Mouse (Mus musculus) ovary, postnatal 14 days (tissue): Measurements from ENCODE around the gene Sparcl1.

ENCODE experiments used
- DNase-seq: peaks from one replicate; pipeline ENCODE4 v3.0.0; 2022; ENCODE audit warnings: low spot score

Sparcl1 gene

DNA sequence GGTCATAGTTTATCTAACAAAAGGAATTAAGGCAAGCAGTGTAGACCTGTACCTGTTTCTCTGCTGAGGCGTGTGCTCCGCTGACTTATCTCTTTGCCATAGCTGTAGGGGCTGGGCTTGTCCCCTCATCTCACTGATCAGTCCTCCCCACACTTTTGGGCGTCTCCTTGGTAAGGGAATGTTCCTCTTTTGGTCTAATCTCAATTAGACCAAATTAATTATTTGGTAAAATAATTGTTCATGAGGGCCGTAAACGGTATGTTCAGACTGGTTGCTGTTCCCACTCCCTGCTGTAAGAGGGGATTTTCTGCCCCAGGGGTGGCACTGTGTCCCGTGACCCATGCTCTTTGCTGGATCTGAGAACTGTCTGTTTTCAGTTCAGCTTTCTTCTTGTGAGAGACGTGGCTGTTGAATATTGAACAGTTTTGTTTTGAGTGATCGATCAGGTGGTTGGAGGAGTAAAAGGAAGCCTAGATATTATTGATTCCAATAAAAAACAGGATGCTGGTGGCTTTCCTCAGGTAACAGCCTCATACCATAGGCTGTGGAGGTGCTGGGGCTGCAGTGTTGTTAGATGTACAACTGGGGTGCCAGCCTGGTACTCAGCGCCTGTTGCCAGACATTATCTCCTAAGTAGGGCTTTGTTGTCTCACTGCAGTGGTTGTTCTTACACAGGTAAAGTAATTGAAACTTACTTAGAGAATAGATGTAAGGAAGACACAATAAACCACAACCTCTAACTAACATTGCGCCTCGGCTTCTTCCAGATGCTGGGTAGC, 50.6 kb downstream of the Sparcl1 start:
- no peak for DNase-seq

DNA sequence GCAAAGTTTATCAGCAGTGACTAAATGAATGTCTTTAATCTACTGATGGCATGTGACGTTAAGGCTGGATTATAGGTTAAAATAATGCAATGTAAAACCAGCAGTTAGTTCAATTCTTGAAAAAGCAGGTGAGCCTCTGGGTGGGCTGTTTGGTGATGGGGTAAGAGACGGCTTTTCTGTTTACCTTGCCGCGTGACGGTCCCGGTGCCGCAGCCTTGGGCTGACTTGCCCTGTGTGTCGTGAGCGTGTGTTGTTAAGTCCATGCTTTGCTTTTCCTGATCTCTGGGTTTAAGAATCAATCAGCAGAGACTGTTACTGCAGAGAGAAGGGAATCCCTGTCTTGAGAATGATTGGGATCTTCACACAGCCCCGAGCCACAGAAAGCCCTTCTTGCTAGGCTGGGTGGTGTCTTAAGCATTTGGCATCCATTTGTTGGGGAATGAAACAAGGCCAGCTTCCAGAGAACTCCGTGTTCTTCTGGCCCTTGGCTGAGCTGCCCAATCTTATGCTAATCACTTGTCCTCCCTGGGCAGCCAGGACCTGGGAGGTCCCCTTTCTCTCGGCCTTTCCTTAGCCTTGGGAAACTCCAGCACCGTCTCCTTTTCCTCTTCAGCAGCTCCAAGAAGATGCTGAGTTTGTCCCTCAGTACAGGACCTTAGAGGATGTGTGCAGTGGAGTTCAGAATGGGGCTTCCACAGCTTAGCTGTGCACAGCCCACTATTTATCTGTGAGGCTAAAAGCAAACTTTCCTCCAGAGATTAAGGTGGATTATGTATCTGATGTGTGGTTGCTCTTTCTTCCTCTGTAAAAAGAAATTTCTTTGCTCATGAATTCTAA, 51.4 kb downstream of the Sparcl1 start:
- no peak for DNase-seq

DNA sequence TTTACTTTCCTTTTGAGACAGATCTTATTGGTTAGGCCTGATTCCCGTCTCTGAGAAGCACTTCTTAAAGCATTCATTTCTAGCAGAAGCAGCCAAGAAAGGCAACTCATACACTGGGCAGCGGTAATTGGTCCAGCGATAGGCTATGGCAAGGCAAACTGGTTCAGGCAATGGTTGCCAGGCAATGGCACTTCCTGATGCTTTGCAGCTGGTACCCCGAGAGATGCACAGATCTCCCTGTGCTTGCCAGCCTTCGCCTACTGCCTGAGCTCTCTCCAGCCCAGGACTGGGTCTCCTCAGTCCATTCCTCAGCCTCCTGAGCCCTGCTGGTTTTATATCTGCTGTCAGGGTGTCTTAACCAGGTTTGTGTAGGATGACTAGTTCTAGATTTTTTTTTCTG, 53.1 kb downstream of the Sparcl1 start:
- DNase-seq: no peak

DNA sequence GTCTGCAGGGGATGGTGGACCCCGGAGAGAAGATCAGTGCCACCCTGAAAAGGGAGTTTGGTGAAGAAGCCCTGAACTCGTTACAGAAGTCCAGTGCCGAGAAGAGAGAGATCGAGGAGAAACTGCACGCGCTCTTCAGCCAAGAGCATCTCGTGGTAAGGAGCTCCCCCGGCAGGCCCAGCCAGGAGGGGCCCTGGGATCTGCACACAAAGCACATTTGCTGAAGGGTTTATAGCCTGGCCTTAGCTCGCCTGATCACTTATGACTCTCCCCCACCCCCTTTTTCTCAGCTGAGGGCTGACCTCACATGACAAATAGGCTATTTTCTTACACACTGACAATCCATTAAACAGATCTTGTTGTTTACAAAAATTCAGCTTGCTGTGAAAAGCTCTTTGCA, 53.9 kb downstream of the Sparcl1 start:
- no peak for DNase-seq

DNA sequence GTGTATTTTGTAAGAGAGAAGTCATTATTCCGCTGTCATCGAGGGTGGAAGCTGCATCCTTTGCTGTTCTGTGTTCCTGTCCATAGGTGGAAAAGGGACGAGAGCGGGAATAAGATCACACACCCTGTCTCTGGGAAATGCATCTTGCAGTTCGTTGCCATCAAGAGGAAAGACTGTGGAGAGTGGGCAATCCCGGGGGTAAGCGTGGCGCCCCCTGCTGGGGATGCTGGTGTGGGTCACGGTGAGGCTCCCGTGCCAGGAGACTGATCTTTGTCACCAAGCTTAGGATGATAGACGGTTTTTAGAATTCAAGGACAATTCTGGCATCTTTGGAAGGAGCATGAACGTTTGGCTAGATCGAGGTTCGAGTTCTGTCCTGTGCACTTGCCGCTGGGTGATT, 55.5 kb downstream of the Sparcl1 start:
- no peak for DNase-seq

DNA sequence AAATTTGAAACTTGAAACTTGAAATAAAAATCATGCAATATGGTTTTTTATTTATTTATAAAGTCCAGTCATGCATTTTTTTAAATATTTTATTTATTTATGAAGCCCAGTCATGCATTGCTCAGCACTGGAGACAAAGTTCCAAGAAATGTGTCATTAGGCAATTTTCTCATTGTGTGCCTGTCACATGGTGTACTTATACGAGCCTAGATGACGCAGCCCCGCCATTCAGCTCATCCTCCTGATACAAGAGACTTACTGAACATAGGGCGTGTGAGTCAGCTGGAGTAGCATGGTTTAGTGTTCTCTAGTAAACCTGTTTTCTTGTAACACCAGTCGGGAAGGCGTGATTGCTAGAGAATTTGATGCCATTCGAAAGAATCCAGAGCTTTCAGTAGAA, 57.2 kb downstream of the Sparcl1 start:
- DNase-seq: no peak

DNA sequence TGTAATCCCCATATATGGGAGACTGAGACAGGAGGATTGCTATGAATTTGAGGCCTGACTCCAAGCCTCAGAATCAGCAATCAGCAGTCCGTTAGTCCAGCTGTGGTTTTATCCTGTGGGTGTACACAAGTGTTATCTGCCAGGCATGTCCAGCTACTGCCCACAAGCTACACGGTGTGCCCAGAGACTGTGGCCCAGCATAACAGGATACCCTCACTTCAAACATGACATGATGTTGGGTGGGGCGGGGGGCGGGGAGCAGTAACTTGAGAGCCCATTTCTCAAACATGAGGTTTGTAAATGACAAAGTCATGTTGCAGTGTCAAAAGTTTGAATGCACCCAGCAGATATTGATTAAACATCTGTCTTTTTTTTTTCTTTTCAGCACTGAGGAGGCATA, 57.7 kb downstream of the Sparcl1 start:
- DNase-seq: no peak

DNA sequence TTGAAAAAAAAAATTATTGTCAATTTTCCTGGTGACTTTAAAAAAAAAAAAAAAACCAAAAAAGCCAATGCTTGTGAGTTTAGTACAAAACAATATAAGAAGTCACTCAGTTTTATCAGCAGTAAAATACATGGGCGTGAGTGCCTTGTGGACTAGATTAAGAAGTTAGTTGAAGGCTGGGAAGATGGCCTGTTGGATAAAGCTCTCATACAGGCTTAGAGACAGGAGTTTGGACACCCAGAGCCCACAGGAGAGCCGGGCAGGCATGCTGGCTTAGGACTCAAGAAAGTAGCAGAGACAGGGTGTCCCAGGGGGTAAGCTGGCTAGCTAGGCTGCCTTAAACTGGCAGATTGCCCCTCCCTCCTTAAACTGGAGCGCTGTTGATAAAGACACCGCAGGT, 58.6 kb downstream of the Sparcl1 start:
- DNase-seq: no peak

DNA sequence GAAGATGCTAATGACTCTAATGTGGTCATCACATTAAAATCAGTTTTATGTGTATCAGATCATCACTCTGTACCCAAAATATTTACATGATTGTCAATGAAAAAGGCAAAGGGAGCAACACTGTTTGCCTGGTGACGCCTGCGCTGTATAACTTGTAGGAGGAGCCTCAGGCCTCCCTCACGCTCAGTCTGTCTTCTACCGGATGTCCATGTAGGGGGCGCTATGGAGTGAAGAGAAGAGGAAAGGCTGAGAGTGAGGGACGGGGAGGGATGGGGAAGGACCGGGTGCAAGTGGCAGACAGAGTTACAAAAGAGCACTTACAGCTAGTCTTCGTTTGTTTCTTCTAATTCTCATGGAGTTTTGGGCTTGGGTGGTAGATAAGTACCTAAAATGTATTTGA, 60.6 kb downstream of the Sparcl1 start:
- no peak for DNase-seq

DNA sequence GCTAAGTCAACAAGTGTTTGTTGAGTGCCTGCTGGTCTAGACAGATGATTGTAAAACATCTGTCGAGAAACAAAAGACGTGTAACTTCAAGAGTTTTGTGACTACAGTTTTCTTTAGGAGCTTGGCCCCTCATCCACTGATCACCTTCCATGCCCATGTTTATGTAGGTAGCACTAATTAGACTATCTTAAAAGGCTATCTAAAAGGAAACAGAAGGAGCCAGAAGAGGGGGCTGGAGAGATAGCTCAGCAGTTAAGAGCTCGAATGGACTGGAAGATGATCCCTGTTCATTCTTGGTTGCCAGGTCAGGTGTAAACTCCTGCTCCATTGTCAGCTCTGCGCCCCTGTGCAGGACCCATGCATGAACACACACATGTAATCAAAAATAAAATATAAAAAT, 65.4 kb downstream of the Sparcl1 start:
- DNase-seq: no peak

DNA sequence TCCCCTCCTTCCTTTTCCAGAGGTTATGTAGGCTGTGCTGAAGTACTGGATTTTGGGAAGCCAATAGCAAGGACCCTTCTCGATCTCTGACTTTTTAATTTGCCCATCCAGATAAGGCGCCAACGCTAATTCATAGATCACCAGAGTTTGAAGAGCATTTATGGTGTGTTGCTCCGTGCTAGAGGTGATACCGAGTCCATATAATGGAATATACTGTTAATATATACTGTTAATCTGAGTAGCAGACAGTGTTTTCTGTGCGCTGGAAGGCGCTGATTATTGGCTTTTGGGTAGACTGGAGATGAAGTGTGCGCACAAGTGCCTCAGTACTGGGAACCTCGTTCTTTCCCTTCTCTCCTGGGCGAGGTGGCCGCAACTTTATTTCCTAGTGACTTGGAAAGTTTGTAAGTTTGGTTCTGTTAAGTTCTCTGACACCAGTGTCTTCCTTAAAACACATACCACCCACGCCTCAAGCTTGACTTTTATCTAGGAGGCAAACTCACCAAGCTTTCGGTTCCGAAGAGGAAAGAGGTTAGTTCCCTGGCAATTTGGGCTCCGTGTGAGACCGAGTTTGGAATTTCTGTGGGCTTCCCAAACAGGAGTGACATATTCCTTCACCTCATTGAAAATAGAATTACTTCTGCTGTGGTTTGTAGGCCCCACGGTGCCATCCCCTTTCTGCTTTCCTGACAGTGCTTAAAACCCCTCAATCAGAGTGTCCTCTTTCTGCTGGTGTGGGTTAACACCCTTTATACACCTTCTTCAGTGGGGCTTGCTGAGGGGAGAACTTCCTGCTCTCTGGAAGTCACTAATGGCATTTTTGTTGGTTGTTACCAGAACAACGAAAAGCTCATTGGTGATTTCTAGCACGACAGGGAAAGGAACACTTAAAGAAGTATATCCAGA, 66.1 kb downstream of the Sparcl1 start:
- DNase-seq: no peak

DNA sequence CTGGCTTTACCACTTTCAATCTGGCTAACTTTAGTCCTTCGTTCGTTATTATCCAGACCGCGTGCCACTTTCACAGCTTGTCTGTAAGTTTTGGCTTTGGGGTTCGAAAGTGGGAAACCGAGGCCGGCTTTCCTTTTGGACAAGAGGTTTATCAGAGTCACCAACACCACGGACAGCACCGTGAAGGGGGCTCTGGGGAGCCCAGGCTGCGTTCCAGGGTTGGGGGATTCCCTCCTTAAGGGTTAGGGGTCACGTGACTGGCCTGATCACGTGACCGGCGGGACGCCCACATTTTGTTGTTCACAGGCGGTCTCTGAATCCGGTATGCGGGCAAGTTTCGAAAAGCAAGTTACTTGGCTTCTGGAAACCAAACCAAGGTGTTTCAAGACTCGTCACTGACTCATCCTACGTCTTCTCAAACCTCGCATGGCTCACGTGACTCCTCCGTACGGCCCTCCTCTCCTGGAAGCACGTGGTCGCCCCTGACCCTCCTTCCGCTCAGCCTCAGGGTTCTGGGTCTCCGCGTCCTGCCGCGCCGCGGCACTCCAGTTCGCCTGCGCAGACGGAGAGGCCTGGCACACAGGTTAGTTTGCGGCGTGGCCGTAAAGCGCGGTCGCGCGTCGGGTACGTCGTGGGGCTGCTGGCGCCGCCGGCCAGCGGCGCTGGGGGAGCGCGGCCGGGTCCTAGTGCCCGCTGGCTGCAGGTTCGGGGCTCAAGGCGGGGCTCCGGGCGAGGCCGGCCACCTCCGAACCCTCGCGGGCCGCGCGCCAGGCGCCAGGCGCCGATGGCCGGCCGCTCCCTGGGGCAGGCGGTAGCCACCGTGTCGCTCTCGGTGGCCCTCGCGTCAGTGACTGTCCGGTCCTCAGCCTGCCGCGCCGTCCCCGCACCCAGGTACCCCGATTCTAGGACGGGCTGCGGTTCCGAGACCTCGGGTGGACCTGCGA, 67.0 kb downstream of the Sparcl1 start, which contains the start of gene Nudt9:
Gene Nudt9, plus strand, starts transcription at position 51 of the 944 bp plus-strand sequence.
- DNase-seq: peak; percentile 92

DNA sequence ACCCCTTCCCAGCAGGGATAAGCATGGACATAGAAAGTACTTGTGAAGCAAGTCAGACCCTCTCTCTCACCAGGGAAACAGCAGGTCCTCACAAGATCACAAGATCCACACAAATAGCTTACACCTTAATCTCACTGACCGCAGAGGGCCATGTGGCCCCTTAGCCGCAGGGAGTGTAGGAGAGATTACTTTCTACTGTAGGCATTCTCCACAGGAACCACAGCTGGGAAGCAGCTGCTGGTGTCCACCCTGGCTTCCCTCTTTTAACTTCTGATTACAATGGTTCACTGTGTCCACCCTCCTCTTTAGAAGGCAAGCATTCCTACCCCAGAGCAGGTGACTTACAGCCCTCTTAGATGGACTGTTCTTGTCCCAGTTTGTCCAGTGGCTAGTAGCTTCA, 69.8 kb downstream of the Sparcl1 start:
- DNase-seq: no peak

DNA sequence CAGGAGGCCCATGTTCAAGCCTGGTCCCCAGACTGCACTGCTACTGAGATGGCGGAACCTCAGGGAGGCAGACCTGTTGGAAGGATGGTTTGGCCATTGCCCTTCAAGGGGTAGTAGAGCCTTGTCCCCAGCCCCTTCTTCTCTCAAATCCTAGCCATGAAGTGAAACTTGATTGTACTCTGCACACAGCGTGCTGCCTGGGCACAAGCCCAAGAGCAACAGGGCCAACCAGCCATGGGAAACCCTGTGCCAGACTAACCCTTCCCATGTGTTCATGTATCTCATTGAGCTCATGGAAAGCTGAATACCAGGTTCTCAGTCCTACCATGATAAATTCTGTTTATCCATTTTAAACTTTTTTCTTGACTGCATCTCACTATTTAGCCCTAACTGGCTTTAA, 70.6 kb downstream of the Sparcl1 start:
- DNase-seq: no peak

DNA sequence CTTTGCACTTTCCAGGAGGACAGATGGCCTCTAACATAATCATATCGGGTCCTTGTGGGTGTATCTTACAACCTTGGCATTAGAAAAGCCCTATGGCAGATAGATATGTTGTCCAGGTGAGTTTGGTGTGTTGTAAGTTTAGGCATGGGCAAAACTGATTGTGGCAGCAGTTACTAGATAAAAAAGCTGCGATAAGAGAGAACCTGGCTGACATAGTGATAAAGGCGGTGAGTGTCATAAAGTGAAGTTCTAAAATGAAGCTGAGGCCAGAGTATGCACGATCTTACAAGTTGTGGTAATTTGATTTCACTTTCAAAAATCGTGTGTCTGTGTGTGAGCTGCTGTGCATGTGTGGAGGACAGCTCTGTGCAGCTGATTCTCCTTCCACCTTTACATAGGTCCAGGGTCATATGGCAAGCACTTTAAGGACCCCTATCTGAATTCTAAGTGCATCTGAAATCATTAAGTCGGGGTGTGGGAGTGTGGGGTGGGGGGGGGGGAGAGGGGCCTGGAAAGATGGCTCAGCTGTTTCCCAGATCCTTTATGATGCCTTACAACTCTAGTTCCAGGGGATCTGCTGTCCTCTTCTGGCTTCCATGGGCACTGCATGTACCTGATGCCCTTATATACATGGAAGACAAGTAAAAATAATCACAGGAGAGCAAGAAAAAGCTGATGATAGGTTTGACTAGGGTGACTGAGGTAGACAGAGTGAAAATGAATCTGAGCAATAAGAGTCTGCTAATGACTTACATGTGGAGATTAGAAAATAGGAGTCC, 74.2 kb downstream of the Sparcl1 start:
- no peak for DNase-seq

DNA sequence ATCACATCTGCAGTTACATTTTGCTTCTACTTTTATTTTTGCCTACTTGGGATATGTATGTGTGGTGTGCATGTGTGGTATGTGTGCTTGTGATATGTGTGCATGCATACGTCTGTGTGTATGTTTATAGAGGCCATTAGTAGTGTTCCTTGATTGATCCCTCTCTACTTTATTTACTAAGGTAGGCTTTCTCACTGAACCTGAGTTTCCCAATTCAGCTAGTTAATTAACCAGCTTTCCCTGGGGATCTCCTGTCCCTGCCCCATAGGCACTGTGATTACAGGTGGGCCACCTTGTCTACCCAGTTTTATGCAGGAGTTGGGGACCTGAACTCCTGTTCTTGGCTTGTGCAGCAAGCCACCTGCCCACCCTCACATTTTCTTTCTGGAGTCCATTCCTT, 76.8 kb downstream of the Sparcl1 start:
- no peak for DNase-seq

DNA sequence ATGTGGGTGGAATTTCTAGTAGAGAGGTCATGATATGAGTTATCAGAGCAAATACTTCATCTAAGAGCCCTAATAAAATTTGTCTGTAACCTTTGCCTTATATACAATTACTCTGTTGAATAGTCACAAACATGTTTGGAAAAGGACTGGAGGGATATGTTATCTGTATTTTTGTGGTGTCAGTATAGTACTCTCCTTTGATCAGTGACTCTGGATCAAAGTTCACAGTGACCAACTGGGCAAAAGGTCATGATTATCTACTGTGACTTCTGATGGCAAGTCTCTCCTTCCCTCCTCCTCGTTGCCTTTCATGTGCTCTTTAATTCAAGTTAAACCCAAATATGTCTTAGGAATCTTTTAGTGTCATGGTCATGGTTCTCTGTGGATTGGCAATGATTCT, 77.7 kb downstream of the Sparcl1 start:
- DNase-seq: no peak

DNA sequence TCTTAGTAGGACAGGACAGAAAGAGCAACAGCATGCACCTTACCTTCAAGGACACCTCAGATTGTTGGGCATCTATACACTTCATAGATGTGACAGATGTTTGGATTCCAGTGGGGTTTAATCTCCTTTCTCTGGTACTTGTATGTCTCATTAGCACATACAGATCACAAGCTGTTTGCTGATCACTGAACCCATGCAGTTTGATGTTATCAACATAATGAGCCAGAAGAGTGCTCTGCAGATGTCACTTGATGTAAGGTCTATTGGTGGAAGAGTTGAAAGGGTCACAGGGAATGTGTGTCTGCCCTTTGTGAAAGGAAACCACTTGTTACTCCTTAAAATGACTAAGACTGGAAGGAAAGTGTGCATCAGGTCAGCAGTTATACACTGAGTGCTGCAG, 78.5 kb downstream of the Sparcl1 start:
- no peak for DNase-seq

DNA sequence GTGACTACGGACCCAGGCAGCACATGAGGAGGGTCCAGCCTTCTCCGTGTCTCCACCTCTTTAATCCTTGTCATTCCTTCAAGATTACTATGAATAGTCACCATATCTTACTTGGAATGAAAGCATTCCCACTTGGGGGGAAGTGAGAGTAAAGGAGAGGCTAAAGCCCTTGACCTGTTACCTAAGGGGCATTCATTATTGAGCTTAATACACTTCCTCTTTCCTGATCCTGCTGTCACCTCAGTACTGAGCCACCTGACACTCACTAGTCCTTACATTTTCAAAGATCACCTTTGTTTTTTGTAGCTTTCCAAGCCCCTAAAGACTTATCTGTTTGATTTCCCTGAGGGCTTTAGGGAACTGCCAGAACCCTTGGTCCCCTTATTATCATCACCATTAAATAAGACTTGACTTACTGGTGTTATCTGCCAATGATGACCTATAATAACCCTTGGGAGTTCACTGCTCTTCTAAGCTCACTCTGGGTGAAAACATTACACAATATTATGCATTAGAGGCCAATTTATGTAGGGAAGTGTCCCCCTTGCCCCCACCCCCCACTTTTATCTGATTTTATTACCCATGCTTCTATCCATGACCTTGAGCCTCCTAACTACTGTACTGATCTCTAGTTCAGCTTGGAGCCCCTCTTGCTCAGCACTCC, 81.0 kb downstream of the Sparcl1 start:
- no peak for DNase-seq
